Mouse (Mus musculus) embryonic facial prominence, embryonic 11.5 days (tissue): Measurements from ENCODE around the gene Chek1. TPM values are rescaled to one million over a fixed set of nuclear protein-coding genes. Genes with fewer than 3 reads are reported as not detected.

Experiments
- polyA plus RNA-seq: library from polyadenylated mRNA; unstranded; fragments of >200 nt; fragmentation: Nextera tagmentation; extraction: Ambion mirVana; gene quantifications from 2 replicates; pipeline ENCODE4 v1.2.1, GENCODE M21; 2014

The Chek1 gene
- polyA plus RNA-seq, 1 experiment from 2014 or later: 68.6 TPM

Other genes with a start within 250 kb of the Chek1 start
- gene Gm5615, start 185.1 kb downstream of the Chek1 start, polyA plus RNA-seq: not detected in 2 replicates
- not detected in 2 replicates for gene Gm17689, start 144.4 kb downstream of the Chek1 start, polyA plus RNA-seq
- not detected in 2 replicates for gene A630095E13Rik, start 83.7 kb downstream of the Chek1 start, polyA plus RNA-seq
- not detected in 2 replicates for gene Acrv1, start 33.8 kb downstream of the Chek1 start, polyA plus RNA-seq
- gene Stt3a, start 40.6 kb upstream of the Chek1 start, polyA plus RNA-seq: 212 and 214 TPM in 2 replicates
- 71.0 and 73.6 TPM in 2 replicates for gene Ei24, start 70.3 kb upstream of the Chek1 start, polyA plus RNA-seq
- gene Fez1, start 94.8 kb upstream of the Chek1 start, polyA plus RNA-seq: 107 and 110 TPM in 2 replicates